Mouse (Mus musculus) lung, adult 2 months (tissue): ENCODE data around the gene Sfmbt1.

ENCODE experiments used
- CTCF ChIP-seq: fragments of 200-500 bp; IDR thresholded peaks from 2 replicates; pipeline ENCODE4 v1.5.1; 2011; ENCODE audit warnings: mild to moderate bottlenecking, low read length, control low read depth; ENCODE audit not compliant: insufficient read depth
- POLR2A ChIP-seq: fragments of 200-500 bp; IDR thresholded peaks from 2 replicates; pipeline ENCODE4 v1.6.1; 2011; ENCODE audit warnings: low read depth, mild to moderate bottlenecking, control low read depth, low read length, borderline replicate concordance; ENCODE audit errors: extremely low read depth

- TF ChIP-seq CTCF (no peak), POLR2A (no peak)
Observed at GRCm38 (mm10) chr14:30694786-30695185, 19.9 kb upstream of the Sfmbt1 start.
